Mouse (Mus musculus) embryonic stem cell, embryonic (primary cell): ENCODE results near the gene Sugp1.

Experiments used
- CTCF ChIA-PET, 4 experiments: fragments of 300-600 bp in 2 of 4; fragments of 350-600 bp in 2 of 4; sonication (Branson Sonifier 250); formaldehyde crosslinking; loops; one replicate each; lab custom pipeline; 2022; ENCODE audit warnings: inconsistent platforms in 2 of 4; lab: Charles Lee
- POLR2A ChIA-PET, 4 experiments: fragments of 300-600 bp in 2 of 4; fragments of 350-600 bp in 2 of 4; sonication (Branson Sonifier 250); formaldehyde crosslinking; loops; one replicate each; lab custom pipeline; 2022; ENCODE audit warnings: antibody characterized with exemption in 4 of 4, inconsistent platforms in 1 of 4; lab: Charles Lee

Gene Sugp1

GRCm38 (mm10) chr8:70042583-70043455 is at the start of gene Sugp1, which contains the start of gene Mau2:
TSS of gene Sugp1 (plus strand) at chr8:70042813.
TSS of gene Mau2 (minus strand) at chr8:70042734.
- POLR2A ChIA-PET, result interaction anchor here in 3 of 4 experiments (0.5 to 3.4 kb wide), 50 partner anchors 9 to 483 kb away, joined by 3 to 31 read pairs (median 4); partner anchors contain the start of genes Mef2b (in 1 of the 3), Nr2c2ap (in 1 of the 3), Slc25a42 (in 1 of the 3) and Tm6sf2 (in 1 of the 3)
- CTCF ChIA-PET, result interaction anchor here in 1 of 4 experiments (0.5 kb wide), 1 partner anchor 922 kb away, joined by 3 read pairs; no protein-coding TSS in a partner anchor

GRCm38 (mm10) chr8:69995422-69995775 is 47.2 kb upstream of the Sugp1 start:
- CTCF ChIA-PET, result interaction anchor here in 1 of 4 experiments (0.6 to 2.3 kb wide), 3 partner anchors 76 to 262 kb away, joined by 3 to 13 read pairs (median 3); no protein-coding TSS in a partner anchor
- POLR2A ChIA-PET, result interaction anchor here in 3 of 4 experiments (0.7 to 12.8 kb wide), 33 partner anchors 9 to 370 kb away, joined by 3 to 201 read pairs (median 9); partner anchors contain the start of genes Zfp868 (in 2 of the 3), Atp13a1 (in 1 of the 3), Ndufa13 (in 1 of the 3) and Rfxank (in 1 of the 3)

GRCm38 (mm10) chr8:69995776-69996588 is 46.6 kb upstream of the Sugp1 start, which contains the start of gene Gatad2a:
TSS of gene Gatad2a (minus strand) at chr8:69996384.
- POLR2A ChIA-PET, result interaction anchor here (0.6 to 12.8 kb wide), 64 partner anchors 9 to 664 kb away, joined by 3 to 201 read pairs (median 5); partner anchors contain the start of genes Ndufa13 (in 3 of the 4), Tssk6 (in 3 of the 4), Yjefn3 (in 3 of the 4) and Slc25a42 (in 2 of the 4)
- CTCF ChIA-PET, result interaction anchor here in 1 of 4 experiments (0.6 to 2.3 kb wide), 4 partner anchors 77 to 262 kb away, joined by 3 to 13 read pairs (median 4); no protein-coding TSS in a partner anchor

GRCm38 (mm10) chr8:69996589-69997285 is 45.9 kb upstream of the Sugp1 start:
- CTCF ChIA-PET, result interaction anchor here in 1 of 4 experiments (0.6 to 2.3 kb wide), 4 partner anchors 11 to 112 kb away, joined by 5 to 13 read pairs (median 6); no protein-coding TSS in a partner anchor
- POLR2A ChIA-PET, result interaction anchor here (0.6 to 12.8 kb wide), 70 partner anchors 9 to 663 kb away, joined by 3 to 201 read pairs (median 5); partner anchors contain the start of genes Ndufa13 (in 3 of the 4), Tssk6 (in 3 of the 4), Yjefn3 (in 3 of the 4) and Slc25a42 (in 2 of the 4)

- CTCF ChIA-PET, result interaction anchor here in 1 of 4 experiments (0.6 kb wide), 1 partner anchor 683 kb away, joined by 3 read pairs; no protein-coding TSS in a partner anchor
Measured at GRCm38 (mm10) chr8:69998706-69999105, 43.9 kb upstream of the Sugp1 start.

DNA sequence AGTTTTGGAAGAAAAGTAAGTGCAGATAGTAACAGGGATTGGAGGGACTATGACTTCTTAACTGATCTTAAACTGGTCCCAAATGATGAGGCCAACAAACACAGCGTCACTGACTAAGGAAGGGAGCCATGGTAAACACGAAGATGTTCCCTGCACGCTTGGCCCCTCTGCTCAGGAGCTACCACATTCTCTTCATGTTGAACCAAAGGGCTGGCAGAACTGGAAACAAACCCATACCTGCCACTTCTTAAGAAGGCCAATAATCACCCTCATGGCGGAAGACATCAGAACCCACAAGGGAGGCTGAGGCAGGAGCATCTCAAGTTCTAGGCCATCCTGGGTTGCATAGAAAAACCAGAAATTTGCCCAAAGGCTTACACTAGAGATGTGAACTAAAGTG is 43.4 kb upstream of the Sugp1 start:
- POLR2A ChIA-PET, result interaction anchor here in 3 of 4 experiments (0.6 to 12.8 kb wide), 15 partner anchors 8 to 374 kb away, joined by 3 to 201 read pairs (median 3); partner anchors contain the start of genes Slc25a42 (in 1 of the 3) and Zfp868 (in 1 of the 3)

More at GRCm38 (mm10) chr8:69998706-69999105, 43.9 kb upstream of the Sugp1 start:
- POLR2A ChIA-PET, result interaction anchor here in 3 of 4 experiments (0.7 to 12.8 kb wide), 16 partner anchors 13 to 700 kb away, joined by 3 to 201 read pairs (median 4); partner anchors contain the start of genes Jund (in 1 of the 3) and Zfp868 (in 1 of the 3)

GRCm38 (mm10) chr8:70000226-70000625 is 42.4 kb upstream of the Sugp1 start:
- ChIA-PET CTCF (interaction anchor here in 2 of 4 experiments (1.9 to 5.5 kb wide), 5 partner anchors 12 to 375 kb away, joined by 6 to 116 read pairs (median 10); partner anchors contain the start of gene Zfp868 (in 1 of the 2)), POLR2A (interaction anchor here in 2 of 4 experiments (0.5 to 12.8 kb wide), 20 partner anchors 7 to 145 kb away, joined by 3 to 201 read pairs (median 12); partner anchors contain the start of genes Ndufa13 (in 1 of the 2) and Yjefn3 (in 1 of the 2))

More for the DNA sequence above, 43.4 kb upstream of the Sugp1 start:
- CTCF ChIA-PET, result interaction anchor here in 2 of 4 experiments (0.6 to 5.5 kb wide), 2 partner anchors 79 to 683 kb away, joined by 3 to 116 read pairs; no protein-coding TSS in a partner anchor

- ChIA-PET CTCF (interaction anchor here (0.5 to 5.5 kb wide), 65 partner anchors 8 to 1598 kb away, joined by 3 to 116 read pairs (median 4); partner anchors contain the start of genes Hapln4 (in 1 of the 4), Ndufa13 (in 1 of the 4), Pbx4 (in 1 of the 4) and Slc25a42 (in 1 of the 4)), POLR2A (interaction anchor here (0.6 to 12.8 kb wide), 82 partner anchors 9 to 1987 kb away, joined by 3 to 201 read pairs (median 4); partner anchors contain the start of genes Yjefn3 (in 2 of the 4), Cilp2 (in 1 of the 4), Gdf1 (in 1 of the 4) and Lpar2 (in 1 of the 4))
Measured at GRCm38 (mm10) chr8:70001176-70001891, 41.3 kb upstream of the Sugp1 start.

DNA sequence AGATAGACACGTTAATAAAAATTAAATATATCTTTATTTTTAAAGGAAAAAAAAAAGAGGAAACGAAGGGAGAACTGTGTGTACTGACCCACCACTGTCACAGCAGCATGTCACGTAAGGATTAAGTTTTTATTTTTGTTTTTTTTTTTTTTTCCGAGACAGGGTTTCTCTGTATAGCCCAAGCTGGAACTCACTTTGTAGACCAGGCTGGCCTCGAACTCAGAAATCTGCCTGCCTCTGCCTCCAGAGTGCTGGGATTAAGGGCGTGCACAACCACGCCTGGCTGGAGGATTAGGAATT is 40.8 kb upstream of the Sugp1 start:
- CTCF ChIA-PET, result interaction anchor here (0.6 to 5.5 kb wide), 58 partner anchors 9 to 1597 kb away, joined by 3 to 116 read pairs (median 4); partner anchors contain the start of genes Hapln4 (in 1 of the 4), Ndufa13 (in 1 of the 4), Slc25a42 (in 1 of the 4) and Tm6sf2 (in 1 of the 4)
- POLR2A ChIA-PET, result interaction anchor here (0.6 to 12.8 kb wide), 70 partner anchors 9 to 1987 kb away, joined by 3 to 201 read pairs (median 5); partner anchors contain the start of genes Cilp2 (in 1 of the 4), Gdf1 (in 1 of the 4), Lpar2 (in 1 of the 4) and Slc25a42 (in 1 of the 4)

DNA sequence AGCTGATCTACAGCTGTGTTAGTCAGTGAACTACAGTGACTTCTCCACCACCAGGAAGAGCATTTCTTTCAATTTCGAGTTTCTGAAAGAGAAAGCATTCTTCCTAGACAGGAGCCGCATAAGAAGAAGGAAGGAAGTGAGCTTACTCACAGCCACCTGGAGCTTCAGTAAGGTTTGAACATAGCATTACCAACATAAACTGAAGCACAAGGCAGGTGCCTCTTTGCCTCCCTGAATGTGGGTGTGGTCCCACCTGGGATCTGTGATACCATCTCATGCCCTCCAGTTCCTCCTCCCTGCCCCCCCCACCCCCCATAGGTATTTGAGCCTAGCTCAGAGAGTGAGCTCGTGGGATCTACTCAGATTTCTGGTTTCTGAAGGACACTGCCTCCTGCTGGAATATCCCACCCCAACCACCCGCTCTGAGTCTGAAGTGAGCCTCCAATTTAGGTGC is 39.4 kb upstream of the Sugp1 start:
- POLR2A ChIA-PET, result interaction anchor here (0.6 to 12.8 kb wide), 43 partner anchors 9 to 575 kb away, joined by 3 to 201 read pairs (median 4); partner anchors contain the start of genes Mau2 (in 1 of the 4), Sugp1 (in 1 of the 4), Tssk6 (in 1 of the 4) and Zfp868 (in 1 of the 4)
- CTCF ChIA-PET, result interaction anchor here (0.5 to 5.5 kb wide), 34 partner anchors 9 to 755 kb away, joined by 3 to 116 read pairs (median 4); partner anchors contain the start of genes Tm6sf2 (in 1 of the 4) and Zfp868 (in 1 of the 4)

DNA sequence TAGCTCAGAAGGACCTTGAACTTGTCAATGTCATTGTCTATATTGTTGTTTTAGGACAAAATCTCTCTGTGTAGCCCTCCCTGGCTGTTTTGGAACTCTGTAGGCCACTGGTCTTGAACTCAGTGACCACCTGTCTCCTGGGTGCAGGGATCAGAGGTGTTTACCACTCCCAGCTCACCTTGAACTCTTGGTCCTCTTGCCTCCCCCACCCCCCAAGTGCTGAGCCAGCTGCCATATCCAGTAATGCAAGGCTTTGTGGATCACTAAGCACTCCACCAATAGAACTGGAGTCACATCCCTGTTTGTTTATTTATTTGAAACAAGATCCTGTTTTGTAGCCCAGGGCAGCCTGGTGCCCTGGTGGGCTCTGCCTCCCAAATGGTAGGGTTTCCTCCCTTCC is 38.3 kb upstream of the Sugp1 start:
- ChIA-PET POLR2A (interaction anchor here in 3 of 4 experiments (0.8 to 12.8 kb wide), 18 partner anchors 8 to 379 kb away, joined by 3 to 201 read pairs (median 5); partner anchors contain the start of genes Mau2 (in 1 of the 3), Sugp1 (in 1 of the 3) and Zfp868 (in 1 of the 3)), CTCF (interaction anchor here in 3 of 4 experiments (0.7 to 5.5 kb wide), 10 partner anchors 8 to 162 kb away, joined by 3 to 116 read pairs (median 5); no protein-coding TSS in a partner anchor)

DNA sequence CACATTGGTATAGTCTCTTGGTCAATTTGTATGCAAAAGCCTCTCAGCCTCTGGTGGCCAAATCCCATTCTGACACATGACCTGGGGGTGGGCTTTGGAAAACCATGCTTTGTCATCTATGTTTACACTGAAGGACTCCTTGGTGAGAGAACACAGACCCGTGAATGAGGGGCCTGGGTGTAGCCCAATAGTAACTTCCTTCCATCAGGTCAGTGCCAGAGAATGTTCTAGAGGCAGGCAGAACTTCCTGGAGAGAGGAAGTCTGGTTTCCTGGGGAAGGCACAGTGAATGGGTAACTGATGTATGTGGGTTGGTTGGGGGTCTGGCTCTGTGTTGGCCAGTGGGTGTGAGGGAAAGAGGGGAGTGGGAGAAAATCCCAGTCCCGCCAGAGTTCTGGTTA is 37.4 kb upstream of the Sugp1 start:
- POLR2A ChIA-PET, result interaction anchor here in 1 of 4 experiments (1.5 kb wide), 1 partner anchor 86 kb away, joined by 10 read pairs; no protein-coding TSS in a partner anchor
- CTCF ChIA-PET, result interaction anchor here in 1 of 4 experiments (0.7 kb wide), 1 partner anchor 13 kb away, joined by 4 read pairs; no protein-coding TSS in a partner anchor

GRCm38 (mm10) chr8:70010796-70011195 is 31.8 kb upstream of the Sugp1 start:
- ChIA-PET CTCF (interaction anchor here in 3 of 4 experiments (0.6 to 3.8 kb wide), 3 partner anchors 8 to 196 kb away, joined by 3 to 25 read pairs (median 3); no protein-coding TSS in a partner anchor), POLR2A (interaction anchor here (0.6 to 5.4 kb wide), 10 partner anchors 9 to 386 kb away, joined by 3 to 33 read pairs (median 4); partner anchors contain the start of gene Zfp868 (in 1 of the 4))

- ChIA-PET POLR2A (interaction anchor here in 3 of 4 experiments (0.6 to 5.4 kb wide), 25 partner anchors 8 to 296 kb away, joined by 3 to 33 read pairs (median 4); partner anchors contain the start of genes Gatad2a (in 1 of the 3), Slc25a42 (in 1 of the 3) and Tm6sf2 (in 1 of the 3)), CTCF (interaction anchor here in 2 of 4 experiments (0.6 to 3.8 kb wide), 8 partner anchors 10 to 348 kb away, joined by 3 to 25 read pairs (median 4); no protein-coding TSS in a partner anchor)
Measured at GRCm38 (mm10) chr8:70012350-70012749, 30.3 kb upstream of the Sugp1 start.
